Mouse (Mus musculus) heart, embryonic 10.5 days (tissue): ENCODE results near the gene Ankrd13a. TPM values are rescaled to one million over a fixed set of nuclear protein-coding genes. Genes with fewer than 3 reads are reported as not detected.

Source experiments
- DNase-seq: peaks from one replicate; pipeline ENCODE4 v3.0.0-alpha.2; 2017; ENCODE audit warnings: low spot score
- H3K27ac ChIP-seq: fragments of 300-500 bp; sonication (generic); 2 replicates; pipeline ENCODE4 v1.5.1; 2016; ENCODE audit warnings: mild to moderate bottlenecking
- H3K27me3 ChIP-seq: fragments of 300-500 bp; sonication (generic); 2 replicates; pipeline ENCODE4 v1.6.1; 2016; ENCODE audit warnings: mild to moderate bottlenecking; ENCODE audit not compliant: poor library complexity, insufficient read depth, severe bottlenecking
- H3K36me3 ChIP-seq: fragments of 300-500 bp; sonication (generic); 2 replicates; pipeline ENCODE4 v1.6.1; 2016; ENCODE audit warnings: mild to moderate bottlenecking, moderate library complexity
- H3K4me1 ChIP-seq: fragments of 300-500 bp; sonication (generic); 2 replicates; pipeline ENCODE4 v1.6.1; 2016; ENCODE audit warnings: mild to moderate bottlenecking
- H3K4me3 ChIP-seq: fragments of 300-500 bp; sonication (generic); 2 replicates; pipeline ENCODE4 v1.5.1; 2016; ENCODE audit warnings: mild to moderate bottlenecking, moderate library complexity
- H3K9me3 ChIP-seq: fragments of 300-500 bp; sonication (generic); 2 replicates; pipeline ENCODE4 v1.6.1; 2016; ENCODE audit warnings: mild to moderate bottlenecking, moderate library complexity
- WGBS: fragments of 180-500 bp; shearing (Covaris S2); methylation state at CpG from one replicate; pipeline ENCODE4 v1.1.7; 2016; 5-methylcytosine and 5-hydroxymethylcytosine counted together
- polyA plus RNA-seq: library from polyadenylated mRNA; unstranded; fragments of >200 nt; fragmentation: Nextera tagmentation; extraction: Ambion mirVana; gene quantifications from 2 replicates; pipeline ENCODE4 v1.2.1, GENCODE M21; 2016

The Ankrd13a gene
- polyA plus RNA-seq, 1 experiment from 2014 or later, result 41.2 TPM

GRCm38 (mm10) chr5:114794609-114795008, 20.1 kb downstream of the Ankrd13a start:
- Histone ChIP-seq H3K36me3 (peaks cover 64% of the 10 kb centered on the region), H3K27ac (no peak overlapping the region), H3K4me1 (peaks cover 23% of the 10 kb centered on the region), H3K9me3 (no peaks in the 10 kb centered on the region), H3K27me3 (no peaks in the 10 kb centered on the region), H3K4me3 (no peak overlapping the region)
- WGBS, result 71% methylated on average over 4 of the region's 4 CpGs
- DNase-seq, result no peak

DNA sequence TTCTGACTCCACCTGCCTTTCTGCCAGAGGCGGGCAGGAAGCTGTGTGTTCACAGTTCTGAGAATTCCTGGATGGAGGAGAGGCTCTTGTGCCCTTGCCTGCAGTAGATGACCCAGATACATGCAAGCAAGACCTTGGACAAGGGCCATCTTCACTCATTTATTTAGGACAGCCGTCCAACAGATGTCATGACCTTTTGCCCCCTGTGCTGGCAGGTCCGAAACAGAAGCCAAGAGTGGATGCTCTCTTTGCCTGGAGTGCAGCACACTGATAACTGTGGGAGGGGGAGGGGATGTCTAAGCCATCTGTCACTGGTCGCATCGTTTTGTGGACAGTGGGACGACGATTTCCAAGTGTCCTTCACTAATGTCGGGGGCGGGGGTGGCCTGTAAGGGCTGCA, 20.8 kb downstream of the Ankrd13a start:
- no peaks in the 10 kb centered on the region for H3K9me3 ChIP-seq
- H3K27me3 ChIP-seq, result no peaks in the 10 kb centered on the region
- H3K36me3 ChIP-seq, result peaks cover 64% of the 10 kb centered on the region
- H3K4me3 ChIP-seq, result no peak overlapping the region
- no peak for DNase-seq
- 0 out of 2 replicates have a peak overlapping the region, but pooled peaks have one; percentile 29 for H3K27ac ChIP-seq
- 21% methylated on average over 9 of the region's 9 CpGs for WGBS
- peaks cover 23% of the 10 kb centered on the region for H3K4me1 ChIP-seq

DNA sequence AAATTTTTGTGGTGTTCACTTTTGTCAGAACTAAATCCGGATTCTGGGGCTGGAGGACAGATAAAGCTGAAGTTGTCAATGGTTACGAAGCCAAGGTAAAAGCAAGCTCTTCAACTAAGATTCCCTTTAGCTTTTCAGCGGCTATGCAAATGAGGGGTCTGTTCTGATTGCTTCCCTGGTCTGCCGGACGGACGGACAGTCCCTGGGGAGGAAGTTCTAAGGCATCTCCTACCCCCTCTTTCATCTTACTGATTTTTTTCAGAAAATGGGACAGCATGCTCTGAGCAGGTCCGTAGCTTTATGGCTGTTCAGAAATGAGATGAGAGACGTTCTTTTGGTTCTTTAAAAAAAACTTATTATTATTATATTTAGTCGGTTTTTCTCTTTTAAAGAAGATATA, 21.2 kb downstream of the Ankrd13a start:
- Histone ChIP-seq H3K27ac (0 out of 2 replicates have a peak overlapping the region, but pooled peaks have one; percentile 29), H3K4me1 (peaks cover 23% of the 10 kb centered on the region), H3K27me3 (no peaks in the 10 kb centered on the region), H3K9me3 (no peaks in the 10 kb centered on the region), H3K36me3 (peaks cover 66% of the 10 kb centered on the region), H3K4me3 (no peak overlapping the region)
- DNase-seq, result no peak
- WGBS, result 53% methylated on average over 9 of the region's 9 CpGs

DNA sequence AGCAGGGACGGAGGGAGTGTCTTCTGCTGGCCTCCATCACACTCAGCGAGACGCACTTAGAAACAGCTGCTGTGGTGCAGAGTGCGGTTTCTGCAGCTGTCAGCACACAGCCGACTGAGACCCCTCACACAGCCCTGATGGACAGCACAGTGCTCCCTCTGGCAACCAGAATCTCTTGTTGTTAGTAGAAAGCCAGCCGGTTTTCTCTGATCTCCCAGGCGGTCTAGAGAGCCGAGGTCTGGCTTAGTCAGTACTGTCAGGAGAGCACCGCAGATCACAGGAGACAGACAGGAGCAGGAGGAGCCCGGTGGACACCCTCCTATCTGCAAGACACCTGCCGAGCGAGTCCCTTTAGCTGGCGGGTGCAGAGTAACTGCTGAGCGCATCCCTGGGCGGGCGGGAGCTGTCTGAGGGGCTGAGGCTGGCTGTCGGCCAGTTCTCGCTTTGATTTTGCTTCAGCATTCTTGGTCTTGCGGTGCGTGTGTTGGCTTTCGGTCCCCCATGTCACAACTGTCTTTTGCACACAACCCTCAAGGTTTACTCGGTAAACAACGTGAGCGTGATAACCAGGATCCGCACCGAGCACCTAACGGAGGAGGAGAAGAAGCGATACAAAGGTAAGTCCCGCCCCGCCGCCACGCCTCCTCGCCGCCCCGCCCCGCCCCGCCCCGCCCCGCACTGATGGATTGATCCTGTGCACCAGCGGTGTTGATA, 22.0 kb downstream of the Ankrd13a start:
- DNase-seq, result peak; percentile 81
- Histone ChIP-seq H3K36me3 (peaks cover 65% of the 10 kb centered on the region), H3K27ac (no peak overlapping the region)

DNA sequence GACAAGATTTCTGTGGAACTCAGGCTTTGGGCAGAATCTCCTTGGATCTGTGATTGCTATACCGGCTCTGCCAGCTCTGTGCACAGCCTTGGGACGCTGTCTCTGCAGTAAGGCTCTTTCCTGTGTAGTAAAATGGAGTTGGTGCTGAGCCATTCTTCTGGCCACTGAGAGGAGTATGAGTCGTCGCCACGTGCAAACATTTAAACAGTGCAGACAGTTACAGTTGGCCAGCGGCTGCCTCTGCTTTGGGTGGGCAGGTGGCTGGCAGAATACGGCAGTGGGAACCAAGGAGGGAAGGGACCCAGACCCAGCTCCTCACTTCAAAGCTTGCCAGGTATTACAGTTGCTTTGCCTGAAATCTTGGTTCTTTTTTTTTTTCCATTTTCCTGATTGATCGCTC, 22.8 kb downstream of the Ankrd13a start:
- H3K36me3 ChIP-seq, result peaks cover 65% of the 10 kb centered on the region
- WGBS, result 90% methylated on average over 8 of the region's 8 CpGs
- H3K27me3 ChIP-seq, result no peaks in the 10 kb centered on the region

More for the DNA sequence above, 22.0 kb downstream of the Ankrd13a start:
- no peaks in the 10 kb centered on the region for H3K27me3 ChIP-seq
- H3K4me1 ChIP-seq, result peaks cover 23% of the 10 kb centered on the region
- no peaks in the 10 kb centered on the region for H3K9me3 ChIP-seq
- WGBS, result 6% methylated on average over 40 of the region's 40 CpGs
- peak overlapping the region; percentile 56 for H3K4me3 ChIP-seq

DNA sequence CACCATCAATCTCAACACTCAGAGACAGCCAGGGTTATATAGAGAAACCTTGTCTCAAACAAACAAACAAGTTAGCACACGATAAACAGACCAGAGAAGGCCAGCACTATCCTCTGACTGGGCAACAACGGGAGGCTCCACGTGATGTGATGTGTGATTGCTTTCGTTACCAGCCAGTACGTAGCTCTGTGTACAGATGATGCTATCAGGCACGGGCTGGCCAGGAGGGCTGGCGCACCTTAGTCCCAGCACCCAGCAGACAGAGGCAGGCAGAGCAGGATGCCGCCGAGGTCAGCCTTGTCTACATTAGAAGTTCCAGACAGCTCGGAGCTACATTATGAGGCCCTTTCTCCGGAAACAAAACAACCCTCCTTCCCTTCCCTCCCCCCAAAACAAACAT, 25.4 kb downstream of the Ankrd13a start:
- Histone ChIP-seq H3K27me3 (no peaks in the 10 kb centered on the region), H3K27ac (no peak overlapping the region), H3K4me1 (peaks cover 19% of the 10 kb centered on the region), H3K4me3 (no peak overlapping the region), H3K36me3 (peaks cover 74% of the 10 kb centered on the region), H3K9me3 (no peaks in the 10 kb centered on the region)
- DNase-seq, result no peak
- WGBS, result 74% methylated on average over 11 of the region's 11 CpGs

More for the DNA sequence above, 22.8 kb downstream of the Ankrd13a start:
- H3K9me3 ChIP-seq, result no peaks in the 10 kb centered on the region
- no peak overlapping the region for H3K4me3 ChIP-seq
- DNase-seq, result no peak
- H3K27ac ChIP-seq, result no peak overlapping the region
- peaks cover 23% of the 10 kb centered on the region for H3K4me1 ChIP-seq

- Histone ChIP-seq H3K36me3 (peaks cover 82% of the 10 kb centered on the region), H3K27me3 (no peaks in the 10 kb centered on the region)
- 19% methylated on average over 8 of the region's 8 CpGs for WGBS
These were observed 26.6 kb downstream of the Ankrd13a start for GRCm38 (mm10) chr5:114801049-114801448.

GRCm38 (mm10) chr5:114801841-114802240, 27.4 kb downstream of the Ankrd13a start:
- H3K4me3 ChIP-seq, result no peak overlapping the region
- H3K27ac ChIP-seq, result no peak overlapping the region
- H3K9me3 ChIP-seq, result no peaks in the 10 kb centered on the region
- DNase-seq, result no peak
- peaks cover 11% of the 10 kb centered on the region for H3K4me1 ChIP-seq
- WGBS, result 92% methylated on average over 6 of the region's 6 CpGs
- peaks cover 87% of the 10 kb centered on the region for H3K36me3 ChIP-seq
- H3K27me3 ChIP-seq, result no peaks in the 10 kb centered on the region

More at GRCm38 (mm10) chr5:114801049-114801448, 26.6 kb downstream of the Ankrd13a start:
- Histone ChIP-seq H3K4me1 (peaks cover 11% of the 10 kb centered on the region), H3K27ac (no peak overlapping the region), H3K4me3 (no peak overlapping the region), H3K9me3 (no peaks in the 10 kb centered on the region)
- DNase-seq, result peak; percentile 86

DNA sequence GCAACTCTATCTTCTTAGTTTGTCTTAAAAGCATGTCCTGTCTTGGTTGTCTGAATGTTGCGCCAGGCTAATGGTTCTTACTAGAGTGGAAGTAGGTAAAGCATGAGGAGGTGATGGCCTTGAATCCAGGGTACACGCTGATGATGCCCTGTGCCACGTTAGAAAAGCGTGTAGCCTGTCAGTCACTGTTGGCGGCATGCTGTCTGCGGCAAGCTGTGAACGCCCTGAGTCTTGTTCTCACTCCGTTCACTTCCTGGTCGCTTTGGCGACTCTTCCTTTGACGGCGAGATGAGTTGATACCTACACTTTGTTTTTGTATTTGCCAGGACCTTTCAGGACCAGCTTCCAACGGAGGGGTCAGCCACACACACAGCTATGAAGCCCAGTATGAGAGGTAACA, 28.8 kb downstream of the Ankrd13a start:
- Histone ChIP-seq H3K36me3 (peaks cover 81% of the 10 kb centered on the region), H3K4me3 (no peak overlapping the region), H3K9me3 (no peaks in the 10 kb centered on the region), H3K27me3 (no peaks in the 10 kb centered on the region), H3K27ac (no peak overlapping the region), H3K4me1 (peaks cover 24% of the 10 kb centered on the region)
- WGBS, result 86% methylated on average over 13 of the region's 13 CpGs
- DNase-seq, result no peak

- H3K4me3 ChIP-seq, result no peak overlapping the region
- DNase-seq, result no peak
- H3K27ac ChIP-seq, result no peak overlapping the region
- peaks cover 34% of the 10 kb centered on the region for H3K4me1 ChIP-seq
- WGBS, result 89% methylated on average over 13 of the region's 13 CpGs
- H3K27me3 ChIP-seq, result no peaks in the 10 kb centered on the region
- no peaks in the 10 kb centered on the region for H3K9me3 ChIP-seq
- H3K36me3 ChIP-seq, result peaks cover 80% of the 10 kb centered on the region
These were observed 29.9 kb downstream of the Ankrd13a start for GRCm38 (mm10) chr5:114804335-114804734.

GRCm38 (mm10) chr5:114804958-114805357, 30.5 kb downstream of the Ankrd13a start:
- Histone ChIP-seq H3K27ac (no peak overlapping the region), H3K36me3 (peaks cover 74% of the 10 kb centered on the region), H3K4me3 (no peak overlapping the region), H3K9me3 (no peaks in the 10 kb centered on the region), H3K27me3 (no peaks in the 10 kb centered on the region), H3K4me1 (peaks cover 40% of the 10 kb centered on the region)
- WGBS, result 38% methylated on average over 3 of the region's 3 CpGs
- no peak for DNase-seq

DNA sequence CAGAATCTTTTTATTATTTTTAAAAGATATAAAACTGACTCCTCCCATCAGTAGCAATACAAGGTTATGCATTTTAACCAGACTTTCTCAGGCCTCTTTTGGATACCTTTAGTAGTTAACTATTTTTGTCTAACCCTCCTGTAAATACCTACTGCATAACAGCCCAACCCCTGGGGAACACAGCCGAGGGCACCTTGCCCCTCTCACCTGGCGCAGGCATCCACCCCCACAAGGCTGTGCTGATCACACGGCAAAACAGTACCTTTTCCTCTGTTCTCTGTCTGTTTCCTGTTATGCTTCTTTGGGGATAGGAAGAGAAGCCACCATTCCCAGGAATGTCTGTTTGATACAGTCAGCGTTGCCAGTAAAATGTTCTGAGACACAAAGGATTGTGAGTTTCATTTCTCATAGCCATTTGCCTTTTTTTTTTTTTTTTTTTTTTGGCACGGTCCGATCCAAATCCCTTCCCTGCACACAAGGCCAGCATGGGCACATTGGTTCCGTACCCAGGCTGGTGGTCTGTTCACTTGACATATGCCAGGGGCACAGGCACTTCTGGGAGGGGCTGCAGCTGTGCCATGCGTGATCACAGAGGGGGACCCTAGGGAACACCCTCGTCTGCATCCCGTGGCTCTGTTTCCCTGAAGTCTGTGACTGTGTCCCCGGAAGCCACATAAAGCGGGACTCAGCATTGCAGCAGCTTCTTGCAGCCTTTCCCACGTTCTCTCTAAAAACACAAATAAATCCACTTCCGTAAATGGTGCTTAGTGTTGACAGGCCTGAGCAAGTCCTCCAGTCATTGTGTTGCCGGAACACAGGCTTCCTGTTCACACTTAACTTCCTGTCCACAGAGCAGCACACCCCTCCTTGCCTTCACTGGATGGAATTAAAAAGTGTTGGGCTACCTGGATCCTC, 31.2 kb downstream of the Ankrd13a start:
- Histone ChIP-seq H3K27ac (peak overlapping the region; percentile 77; the same call in 1 of the 2 replicates), H3K4me1 (peaks cover 40% of the 10 kb centered on the region), H3K36me3 (peaks cover 67% of the 10 kb centered on the region), H3K27me3 (no peaks in the 10 kb centered on the region), H3K4me3 (no peak overlapping the region), H3K9me3 (no peaks in the 10 kb centered on the region)
- DNase-seq, result no peak
- 67% methylated on average over 15 of the region's 15 CpGs for WGBS

- H3K4me3 ChIP-seq, result no peak overlapping the region
- 75% methylated on average over 8 of the region's 8 CpGs for WGBS
- no peaks in the 10 kb centered on the region for H3K27me3 ChIP-seq
- H3K9me3 ChIP-seq, result no peaks in the 10 kb centered on the region
- H3K27ac ChIP-seq, result peak overlapping the region; percentile 77
- DNase-seq, result no peak
- peaks cover 42% of the 10 kb centered on the region for H3K4me1 ChIP-seq
- H3K36me3 ChIP-seq, result peaks cover 62% of the 10 kb centered on the region
These were observed 32.2 kb downstream of the Ankrd13a start for GRCm38 (mm10) chr5:114806636-114807035.
